Mouse (Mus musculus) embryonic facial prominence, embryonic 12.5 days (tissue): Measurements from ENCODE around the gene Stil. TPM values are rescaled to one million over a fixed set of nuclear protein-coding genes. Genes with fewer than 3 reads are reported as not detected.
A peak's percentile ranks its signal among the peaks of the same experiment; 100 is the strongest.

ENCODE experiments used
- ATAC-seq: fragments of 200-750 bp; cut with Nextera tagmentation; 2 replicates; pipeline ENCODE4 v1.8.0; 2017; ENCODE audit not compliant: insufficient number of reproducible peaks, insufficient read depth, low FRiP score, low TSS enrichment
- H3K27ac ChIP-seq: fragments of 300-500 bp; sonication (generic); 2 replicates; pipeline ENCODE4 v1.5.1; 2016; ENCODE audit warnings: mild to moderate bottlenecking
- H3K27me3 ChIP-seq: fragments of 300-500 bp; sonication (generic); 2 replicates; pipeline ENCODE4 v1.6.1; 2016; ENCODE audit warnings: mild to moderate bottlenecking, moderate library complexity
- H3K36me3 ChIP-seq: fragments of 300-500 bp; sonication (generic); 2 replicates; pipeline ENCODE4 v1.6.1; 2016; ENCODE audit warnings: mild to moderate bottlenecking
- H3K4me1 ChIP-seq: fragments of 300-500 bp; sonication (generic); 2 replicates; pipeline ENCODE4 v1.6.1; 2016
- H3K4me2 ChIP-seq: fragments of 300-500 bp; sonication (generic); replicated peaks from 2 replicates; pipeline ENCODE4 v1.6.1; 2016; ENCODE audit warnings: mild to moderate bottlenecking, moderate library complexity
- H3K4me3 ChIP-seq: fragments of 300-500 bp; sonication (generic); 2 replicates; pipeline ENCODE4 v1.5.1; 2016; ENCODE audit warnings: mild to moderate bottlenecking
- H3K9ac ChIP-seq: fragments of 300-500 bp; sonication (generic); 2 replicates; pipeline ENCODE4 v1.6.1; 2016; ENCODE audit warnings: mild to moderate bottlenecking, moderate library complexity
- H3K9me3 ChIP-seq: fragments of 300-500 bp; sonication (generic); 2 replicates; pipeline ENCODE4 v1.6.1; 2016; ENCODE audit warnings: mild to moderate bottlenecking, moderate library complexity
- WGBS: fragments of 180-500 bp; shearing (Covaris S2); methylation state at CpG from one replicate; pipeline ENCODE4 v1.1.7; 2016; 5-methylcytosine and 5-hydroxymethylcytosine counted together
- polyA plus RNA-seq: library from polyadenylated mRNA; unstranded; fragments of >200 nt; fragmentation: Nextera tagmentation; extraction: Ambion mirVana; gene quantifications from 2 replicates; pipeline ENCODE4 v1.2.1, GENCODE M21; 2016

Gene Stil
- polyA plus RNA-seq, 1 experiment from 2014 or later = 17.7 TPM

GRCm38 (mm10) chr4:115085522-115086095, 85.7 kb downstream of the Stil start:
- H3K27me3 ChIP-seq = peaks cover 31% of the 10 kb centered on the region
- no peaks in the 10 kb centered on the region for H3K9me3 ChIP-seq
- ATAC-seq = no peak
- WGBS = 21% methylated on average over 6 of the region's 6 CpGs
- H3K27ac ChIP-seq = no peak overlapping the region
- no peaks in the 10 kb centered on the region for H3K4me1 ChIP-seq
- H3K4me2 ChIP-seq = no peak overlapping the region
- H3K9ac ChIP-seq = no peak overlapping the region
- H3K36me3 ChIP-seq = no peaks in the 10 kb centered on the region
- H3K4me3 ChIP-seq = no peak overlapping the region

- WGBS = 67% methylated on average over 4 of the region's 4 CpGs
- no peak overlapping the region for H3K4me2 ChIP-seq
- ATAC-seq = no peak
- no peaks in the 10 kb centered on the region for H3K4me1 ChIP-seq
- H3K27ac ChIP-seq = no peak overlapping the region
- H3K9ac ChIP-seq = no peak overlapping the region
- H3K36me3 ChIP-seq = no peaks in the 10 kb centered on the region
- no peaks in the 10 kb centered on the region for H3K9me3 ChIP-seq
- peaks cover 31% of the 10 kb centered on the region for H3K27me3 ChIP-seq
- no peak overlapping the region for H3K4me3 ChIP-seq
Measured at GRCm38 (mm10) chr4:115086257-115086656, 86.3 kb downstream of the Stil start.

GRCm38 (mm10) chr4:115086763-115087415, 86.9 kb downstream of the Stil start:
- peaks cover 31% of the 10 kb centered on the region for H3K27me3 ChIP-seq
- H3K36me3 ChIP-seq = no peaks in the 10 kb centered on the region
- no peak for ATAC-seq
- H3K27ac ChIP-seq = no peak overlapping the region
- no peaks in the 10 kb centered on the region for H3K9me3 ChIP-seq
- H3K4me2 ChIP-seq = no peak overlapping the region
- 63% methylated on average over 3 of the region's 3 CpGs for WGBS
- no peak overlapping the region for H3K9ac ChIP-seq
- H3K4me3 ChIP-seq = no peak overlapping the region
- no peaks in the 10 kb centered on the region for H3K4me1 ChIP-seq

- ATAC-seq = no peak
- H3K27me3 ChIP-seq = peaks cover 38% of the 10 kb centered on the region
Measured at GRCm38 (mm10) chr4:115088611-115089338, 88.8 kb downstream of the Stil start, which contains the start of gene Pdzk1ip1. Pdzk1ip1 (plus strand) TSS chr4:115088708.

GRCm38 (mm10) chr4:115090592-115090991, 90.6 kb downstream of the Stil start:
- WGBS = 68% methylated on average over 2 of the region's 2 CpGs
- Histone ChIP-seq H3K27ac (no peak overlapping the region), H3K9me3 (no peaks in the 10 kb centered on the region), H3K9ac (no peak overlapping the region), H3K36me3 (no peaks in the 10 kb centered on the region), H3K27me3 (peaks cover 55% of the 10 kb centered on the region), H3K4me2 (no peak overlapping the region), H3K4me3 (no peak overlapping the region), H3K4me1 (no peaks in the 10 kb centered on the region; the same call in 1 of the 2 replicates)
- ATAC-seq = no peak

More at GRCm38 (mm10) chr4:115088611-115089338, 88.8 kb downstream of the Stil start, which contains the start of gene Pdzk1ip1:
- Histone ChIP-seq H3K9me3 (no peaks in the 10 kb centered on the region), H3K4me1 (no peaks in the 10 kb centered on the region), H3K4me3 (0 out of 2 replicates have a peak within 1 kb of the TSS, but pooled peaks have one; percentile 1), H3K4me2 (no peak within 1 kb of the TSS), H3K36me3 (no peaks in the 10 kb centered on the region), H3K9ac (no peak within 1 kb of the TSS), H3K27ac (no peak within 1 kb of the TSS)
- WGBS = 25% methylated on average over 11 of the region's 11 CpGs

GRCm38 (mm10) chr4:115091806-115092205, 91.8 kb downstream of the Stil start:
- H3K27ac ChIP-seq = no peak overlapping the region
- no peak overlapping the region for H3K9ac ChIP-seq
- H3K36me3 ChIP-seq = no peaks in the 10 kb centered on the region
- no peak overlapping the region for H3K4me2 ChIP-seq
- peaks cover under 1% of the 10 kb centered on the region; the same call in 1 of the 2 replicates for H3K4me1 ChIP-seq
- WGBS = 70% methylated on average over 3 of the region's 3 CpGs
- no peak for ATAC-seq
- no peak overlapping the region for H3K4me3 ChIP-seq
- H3K9me3 ChIP-seq = no peaks in the 10 kb centered on the region
- peaks cover 60% of the 10 kb centered on the region for H3K27me3 ChIP-seq

Other genes with a start within 250 kb of the Stil start
- not detected in 2 replicates for gene Gm12830, start 178.4 kb upstream of the Stil start, polyA plus RNA-seq
- 6.2 and 7.7 TPM in 2 replicates for gene Foxd2, start 91.3 kb upstream of the Stil start, polyA plus RNA-seq
- 0.27 and 1.5 TPM in 2 replicates for gene Foxe3, start 74.1 kb upstream of the Stil start, polyA plus RNA-seq
- gene Cmpk1, start 12.9 kb upstream of the Stil start, polyA plus RNA-seq = 95.3 and 106 TPM in 2 replicates
- 2.3 and 2.5 TPM in 2 replicates for gene Tal1, start 56.3 kb downstream of the Stil start, polyA plus RNA-seq
- 11.7 and 15.4 TPM in 2 replicates for gene Pdzk1ip1, start 88.5 kb downstream of the Stil start, polyA plus RNA-seq
- gene Cyp4x1, start 134.1 kb downstream of the Stil start, polyA plus RNA-seq = 0.51 and 0.56 TPM in 2 replicates
- not detected in 2 replicates for gene Cyp4a29, start 241.9 kb downstream of the Stil start, polyA plus RNA-seq